Mouse (Mus musculus): ENCODE data around the gene Hoxd10. TPM values are rescaled to one million over a fixed set of nuclear protein-coding genes. Genes with fewer than 3 reads are reported as not detected.

The Hoxd10 gene
- polyA plus RNA-seq, 1 experiment from 2014 or later: not detected

GRCm38 (mm10) chr2:74722949-74723348 is 31.2 kb downstream of the Hoxd10 start:
- Histone ChIP-seq H3K4me1 (ENCODE audit: control insufficient read depth, insufficient read depth, low read length) (0 out of 2 replicates have a peak, but pooled peaks cover 3% of the 10 kb centered on the region), H3K4me2 (ENCODE audit: low read depth, low read length) (no peak overlapping the region), H3K36me3 (ENCODE audit: control insufficient read depth, insufficient read depth) (no peaks in the 10 kb centered on the region), H3K27me3 (ENCODE audit: control insufficient read depth, insufficient read depth, low read length) (peaks cover 95% of the 10 kb centered on the region), H3K27ac (ENCODE audit: low read length) (no peak overlapping the region), H3K9ac (ENCODE audit: low read length) (no peak overlapping the region), H3K4me3 (ENCODE audit: low read length) (no peak overlapping the region), H3K9me3 (replicated peaks; ENCODE audit: control insufficient read depth, low read length) (no peaks in the 10 kb centered on the region)
- ATAC-seq (replicated peaks; ENCODE audit: extremely low read depth, insufficient read depth, low FRiP score): no peak
- 10% methylated on average over 8 of the region's 8 CpGs for WGBS

GRCm38 (mm10) chr2:74724244-74725015 is 32.7 kb downstream of the Hoxd10 start:
- Histone ChIP-seq H3K27ac (ENCODE audit: low read length) (no peak overlapping the region), H3K9ac (ENCODE audit: low read length) (no peak overlapping the region), H3K36me3 (ENCODE audit: control insufficient read depth, insufficient read depth) (no peaks in the 10 kb centered on the region), H3K9me3 (replicated peaks; ENCODE audit: control insufficient read depth, low read length) (no peaks in the 10 kb centered on the region), H3K4me2 (ENCODE audit: low read depth, low read length) (no peak overlapping the region), H3K27me3 (ENCODE audit: control insufficient read depth, insufficient read depth, low read length) (peaks cover 97% of the 10 kb centered on the region), H3K4me1 (ENCODE audit: control insufficient read depth, insufficient read depth, low read length) (0 out of 2 replicates have a peak, but pooled peaks cover 3% of the 10 kb centered on the region), H3K4me3 (ENCODE audit: low read length) (no peak overlapping the region)
- no peak for ATAC-seq (replicated peaks; ENCODE audit: extremely low read depth, insufficient read depth, low FRiP score)
- WGBS: 24% methylated on average over 7 of the region's 7 CpGs

GRCm38 (mm10) chr2:74725171-74725570 is 33.4 kb downstream of the Hoxd10 start:
- no peaks in the 10 kb centered on the region for H3K36me3 ChIP-seq (ENCODE audit: control insufficient read depth, insufficient read depth)
- ATAC-seq (replicated peaks; ENCODE audit: extremely low read depth, insufficient read depth, low FRiP score): no peak
- H3K4me1 ChIP-seq (ENCODE audit: control insufficient read depth, insufficient read depth, low read length): 0 out of 2 replicates have a peak, but pooled peaks cover 3% of the 10 kb centered on the region
- no peak overlapping the region for H3K27ac ChIP-seq (ENCODE audit: low read length)
- no peaks in the 10 kb centered on the region for H3K9me3 ChIP-seq (replicated peaks; ENCODE audit: control insufficient read depth, low read length)
- WGBS: 8% methylated on average over 17 of the region's 17 CpGs
- H3K4me2 ChIP-seq (ENCODE audit: low read depth, low read length): no peak overlapping the region
- peaks cover 95% of the 10 kb centered on the region for H3K27me3 ChIP-seq (ENCODE audit: control insufficient read depth, insufficient read depth, low read length)
- no peak overlapping the region for H3K9ac ChIP-seq (ENCODE audit: low read length)
- H3K4me3 ChIP-seq (ENCODE audit: low read length): no peak overlapping the region

- Histone ChIP-seq H3K9ac (ENCODE audit: low read length) (no peak within 1 kb of the TSS), H3K36me3 (ENCODE audit: control insufficient read depth, insufficient read depth) (no peaks in the 10 kb centered on the region), H3K9me3 (replicated peaks; ENCODE audit: control insufficient read depth, low read length) (no peaks in the 10 kb centered on the region), H3K4me1 (ENCODE audit: control insufficient read depth, insufficient read depth, low read length) (0 out of 2 replicates have a peak, but pooled peaks cover 3% of the 10 kb centered on the region), H3K4me3 (ENCODE audit: low read length) (peak within 1 kb of the TSS; percentile 36), H3K27ac (ENCODE audit: low read length) (no peak within 1 kb of the TSS), H3K27me3 (ENCODE audit: control insufficient read depth, insufficient read depth, low read length) (peaks cover 93% of the 10 kb centered on the region), H3K4me2 (ENCODE audit: low read depth, low read length) (peak within 1 kb of the TSS; percentile 51)
- ATAC-seq (replicated peaks; ENCODE audit: extremely low read depth, insufficient read depth, low FRiP score): no peak
- WGBS: 18% methylated on average over 5 of the region's 5 CpGs
These were observed 34.8 kb downstream of the Hoxd10 start, which contains the start of gene Gm28230 for GRCm38 (mm10) chr2:74726551-74726950. Gene Gm28230, plus strand, starts transcription at chr2:74726728.

GRCm38 (mm10) chr2:74726973-74727639 is 35.4 kb downstream of the Hoxd10 start:
- no peak for ATAC-seq (replicated peaks; ENCODE audit: extremely low read depth, insufficient read depth, low FRiP score)
- H3K9me3 ChIP-seq (replicated peaks; ENCODE audit: control insufficient read depth, low read length): no peaks in the 10 kb centered on the region
- WGBS: 2% methylated on average over 43 of the region's 43 CpGs
- H3K36me3 ChIP-seq (ENCODE audit: control insufficient read depth, insufficient read depth): no peaks in the 10 kb centered on the region
- no peak overlapping the region for H3K9ac ChIP-seq (ENCODE audit: low read length)
- no peak overlapping the region for H3K27ac ChIP-seq (ENCODE audit: low read length)
- H3K4me2 ChIP-seq (ENCODE audit: low read depth, low read length): peak overlapping the region; percentile 51
- H3K4me1 ChIP-seq (ENCODE audit: control insufficient read depth, insufficient read depth, low read length): 0 out of 2 replicates have a peak, but pooled peaks cover 3% of the 10 kb centered on the region
- peak overlapping the region; percentile 36 for H3K4me3 ChIP-seq (ENCODE audit: low read length)
- H3K27me3 ChIP-seq (ENCODE audit: control insufficient read depth, insufficient read depth, low read length): peaks cover 93% of the 10 kb centered on the region

GRCm38 (mm10) chr2:74727640-74728302 is 36.0 kb downstream of the Hoxd10 start:
- WGBS: 3% methylated on average over 25 of the region's 25 CpGs
- Histone ChIP-seq H3K27ac (ENCODE audit: low read length) (no peak overlapping the region), H3K36me3 (ENCODE audit: control insufficient read depth, insufficient read depth) (no peaks in the 10 kb centered on the region), H3K4me1 (ENCODE audit: control insufficient read depth, insufficient read depth, low read length) (0 out of 2 replicates have a peak, but pooled peaks cover 3% of the 10 kb centered on the region), H3K4me2 (ENCODE audit: low read depth, low read length) (peak overlapping the region; percentile 51), H3K4me3 (ENCODE audit: low read length) (peak overlapping the region; percentile 36), H3K9ac (ENCODE audit: low read length) (no peak overlapping the region), H3K27me3 (ENCODE audit: control insufficient read depth, insufficient read depth, low read length) (peaks cover 93% of the 10 kb centered on the region), H3K9me3 (replicated peaks; ENCODE audit: control insufficient read depth, low read length) (no peaks in the 10 kb centered on the region)
- no peak for ATAC-seq (replicated peaks; ENCODE audit: extremely low read depth, insufficient read depth, low FRiP score)

GRCm38 (mm10) chr2:74728303-74728680 is 36.6 kb downstream of the Hoxd10 start:
- ATAC-seq (replicated peaks; ENCODE audit: extremely low read depth, insufficient read depth, low FRiP score): no peak
- Histone ChIP-seq H3K4me3 (ENCODE audit: low read length) (no peak overlapping the region), H3K4me2 (ENCODE audit: low read depth, low read length) (no peak overlapping the region), H3K4me1 (ENCODE audit: control insufficient read depth, insufficient read depth, low read length) (0 out of 2 replicates have a peak, but pooled peaks cover 3% of the 10 kb centered on the region), H3K9ac (ENCODE audit: low read length) (no peak overlapping the region), H3K27me3 (ENCODE audit: control insufficient read depth, insufficient read depth, low read length) (peaks cover 91% of the 10 kb centered on the region), H3K36me3 (ENCODE audit: control insufficient read depth, insufficient read depth) (no peaks in the 10 kb centered on the region), H3K27ac (ENCODE audit: low read length) (no peak overlapping the region), H3K9me3 (replicated peaks; ENCODE audit: control insufficient read depth, low read length) (no peaks in the 10 kb centered on the region)
- WGBS: 10% methylated on average over 13 of the region's 13 CpGs

GRCm38 (mm10) chr2:74730331-74730730 is 38.6 kb downstream of the Hoxd10 start:
- no peak overlapping the region for H3K9ac ChIP-seq (ENCODE audit: low read length)
- H3K36me3 ChIP-seq (ENCODE audit: control insufficient read depth, insufficient read depth): no peaks in the 10 kb centered on the region
- WGBS: 18% methylated on average over 8 of the region's 8 CpGs
- no peak overlapping the region for H3K4me3 ChIP-seq (ENCODE audit: low read length)
- no peak for ATAC-seq (replicated peaks; ENCODE audit: extremely low read depth, insufficient read depth, low FRiP score)
- H3K4me1 ChIP-seq (ENCODE audit: control insufficient read depth, insufficient read depth, low read length): 0 out of 2 replicates have a peak, but pooled peaks cover 3% of the 10 kb centered on the region
- no peaks in the 10 kb centered on the region for H3K9me3 ChIP-seq (replicated peaks; ENCODE audit: control insufficient read depth, low read length)
- no peak overlapping the region for H3K4me2 ChIP-seq (ENCODE audit: low read depth, low read length)
- peaks cover 90% of the 10 kb centered on the region for H3K27me3 ChIP-seq (ENCODE audit: control insufficient read depth, insufficient read depth, low read length)
- H3K27ac ChIP-seq (ENCODE audit: low read length): no peak overlapping the region

Data from heart, embryonic 16.5 days (tissue).